Mouse (Mus musculus): Measurements from ENCODE around the gene Npnt. TPM values are rescaled to one million over a fixed set of nuclear protein-coding genes. Genes with fewer than 3 reads are reported as not detected.

Npnt gene
- polyA plus RNA-seq, 1 experiment from 2014 or later = 6.1 TPM

DNA sequence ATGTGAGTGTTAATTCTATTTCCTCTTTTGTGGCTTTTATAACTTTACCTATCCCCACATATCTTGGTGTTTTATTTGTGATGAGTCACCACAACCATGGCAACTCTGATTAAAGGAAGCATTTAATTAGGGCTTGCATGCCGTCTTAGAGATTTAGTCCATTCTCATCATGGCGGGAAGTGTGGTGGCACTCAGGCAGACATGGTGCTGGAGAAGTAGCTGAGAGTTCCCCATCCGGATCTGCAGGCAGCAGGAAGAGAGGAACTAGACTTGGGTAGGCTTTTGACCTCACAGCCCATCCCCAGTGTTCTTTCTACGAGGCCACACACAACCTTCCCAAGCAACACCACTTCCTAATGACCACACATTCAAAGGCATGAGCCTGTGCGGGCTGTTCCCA, 16.2 kb upstream of the Npnt start:
- H3K4me3 ChIP-seq (ENCODE audit: low read depth, low read length) = no peak overlapping the region
- DNase-seq (ENCODE audit: low spot score) (no peak), ATAC-seq (replicated peaks; ENCODE audit: low FRiP score) (no peak)
- H3K27me3 ChIP-seq (replicated peaks; ENCODE audit: control insufficient read depth, insufficient read depth, low read length) = no peaks in the 10 kb centered on the region
- no peaks in the 10 kb centered on the region for H3K4me1 ChIP-seq (replicated peaks; ENCODE audit: control insufficient read depth, insufficient read depth, low read length)
- H3K36me3 ChIP-seq (ENCODE audit: control insufficient read depth, insufficient read depth, low read length) = no peaks in the 10 kb centered on the region
- H3K9ac ChIP-seq (ENCODE audit: low read depth, low read length) = no peak overlapping the region
- H3K27ac ChIP-seq (ENCODE audit: low read depth, low read length) = no peak overlapping the region
- H3K4me2 ChIP-seq = no peak overlapping the region
- H3K9me3 ChIP-seq (ENCODE audit: control insufficient read depth, low read length) = no peaks in the 10 kb centered on the region
- WGBS = 51% methylated on average over 5 of the region's 5 CpGs

DNA sequence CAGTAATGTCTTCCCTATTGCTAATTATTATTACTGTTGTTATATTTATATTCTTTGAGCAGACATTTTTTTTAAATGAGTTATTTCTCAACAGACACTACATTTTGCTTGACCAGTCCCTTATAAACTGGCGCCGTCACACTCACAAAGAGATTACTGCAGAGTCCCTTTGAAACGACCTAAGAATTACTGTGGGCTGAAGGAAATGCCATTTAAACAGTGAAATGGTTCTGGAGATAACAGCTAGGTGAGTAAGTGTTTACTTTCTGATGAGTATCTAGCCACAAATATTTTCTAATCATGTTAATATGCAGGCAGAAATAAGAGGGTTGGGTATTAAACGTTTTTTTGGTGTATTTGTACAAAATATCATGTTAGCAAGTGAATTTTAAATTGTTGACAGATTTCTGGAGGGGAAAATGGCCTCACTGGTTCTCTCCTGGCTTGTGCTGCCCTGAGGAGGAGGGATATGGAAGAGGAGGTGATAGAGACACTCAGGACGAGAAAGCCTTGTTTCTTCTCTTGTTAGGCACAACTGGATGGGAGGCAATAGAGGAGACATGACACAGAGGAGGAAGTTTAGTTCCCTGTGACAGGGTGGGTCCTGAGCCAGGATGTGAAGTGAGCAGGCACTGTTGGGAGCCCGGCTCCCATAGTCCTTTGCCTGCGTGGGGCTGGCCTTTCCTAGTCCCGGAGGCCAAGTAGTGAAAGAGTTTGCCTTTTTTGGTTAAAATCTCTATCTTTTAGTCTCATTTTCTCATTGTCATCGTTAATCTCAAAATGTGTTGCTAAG, 14.8 kb upstream of the Npnt start:
- no peak overlapping the region for H3K4me2 ChIP-seq
- no peak for DNase-seq (ENCODE audit: low spot score)
- no peaks in the 10 kb centered on the region for H3K4me1 ChIP-seq (replicated peaks; ENCODE audit: control insufficient read depth, insufficient read depth, low read length)
- H3K36me3 ChIP-seq (ENCODE audit: control insufficient read depth, insufficient read depth, low read length) = no peaks in the 10 kb centered on the region
- no peak overlapping the region for H3K9ac ChIP-seq (ENCODE audit: low read depth, low read length)
- no peaks in the 10 kb centered on the region for H3K27me3 ChIP-seq (replicated peaks; ENCODE audit: control insufficient read depth, insufficient read depth, low read length)
- H3K4me3 ChIP-seq (ENCODE audit: low read depth, low read length) = no peak overlapping the region
- 65% methylated on average over 9 of the region's 9 CpGs for WGBS
- ATAC-seq (replicated peaks; ENCODE audit: low FRiP score) = no peak
- no peak overlapping the region for H3K27ac ChIP-seq (ENCODE audit: low read depth, low read length)
- H3K9me3 ChIP-seq (ENCODE audit: control insufficient read depth, low read length) = no peaks in the 10 kb centered on the region

DNA sequence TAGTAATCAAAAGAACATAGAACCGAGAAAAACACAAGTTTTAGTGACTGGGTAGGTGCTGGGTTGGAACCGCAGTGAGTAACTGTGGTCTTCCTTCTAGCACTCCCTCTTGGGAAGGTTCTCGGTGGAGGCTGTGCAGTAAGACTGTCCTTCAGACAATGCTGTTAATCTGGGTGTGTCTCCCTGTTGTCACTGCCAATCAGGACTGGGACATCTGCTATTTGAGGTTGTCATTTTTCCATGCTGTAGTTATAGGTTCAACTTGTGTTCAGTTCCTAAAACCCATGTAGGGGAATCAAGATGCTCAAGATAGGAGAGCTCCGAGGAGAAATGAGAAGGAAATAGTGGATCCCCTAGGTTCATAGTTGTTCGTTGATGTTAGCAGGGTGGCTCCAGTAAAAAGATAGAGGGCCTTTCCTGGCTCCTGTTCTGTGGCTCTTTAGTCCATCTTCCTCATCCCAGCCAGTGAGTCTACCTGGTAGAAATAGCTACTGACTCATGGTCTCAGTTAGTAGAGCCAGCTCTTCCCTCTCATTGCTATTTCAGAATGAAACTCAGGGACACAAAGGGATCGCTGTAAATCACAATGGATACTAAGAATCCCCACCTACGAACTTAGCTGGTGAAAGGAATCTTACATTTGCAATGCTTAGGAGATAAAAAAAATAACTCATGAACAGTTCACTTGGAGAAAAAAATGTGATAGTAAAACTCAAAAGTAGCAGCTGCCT, 12.7 kb upstream of the Npnt start:
- WGBS = 80% methylated on average over 7 of the region's 7 CpGs

DNA sequence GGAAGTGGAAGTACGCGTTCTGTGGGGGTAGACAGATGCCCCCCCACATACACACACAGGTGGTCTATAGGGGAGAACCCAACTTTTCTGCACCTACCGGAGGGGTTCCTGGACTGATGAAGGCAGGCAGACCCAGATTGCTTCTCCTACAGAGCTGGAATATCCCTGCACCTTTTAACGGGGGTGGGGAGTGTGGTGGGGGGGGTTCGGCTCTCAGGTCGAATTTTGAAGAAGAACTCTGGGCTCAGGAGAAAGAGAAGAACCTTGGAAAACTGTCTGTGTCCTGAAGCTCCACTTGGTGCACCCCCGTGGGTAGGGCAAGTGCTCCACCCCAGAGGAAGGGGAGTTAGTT, 414 bp upstream of the Npnt start:
- 17% methylated on average over 7 of the region's 7 CpGs for WGBS
- Histone ChIP-seq H3K27me3 (replicated peaks; ENCODE audit: control insufficient read depth, insufficient read depth, low read length) (peaks cover 29% of the 10 kb centered on the region), H3K4me1 (replicated peaks; ENCODE audit: control insufficient read depth, insufficient read depth, low read length) (0 out of 2 replicates have a peak, but pooled peaks cover 3% of the 10 kb centered on the region)

More for the DNA sequence above, 12.7 kb upstream of the Npnt start:
- Histone ChIP-seq H3K27ac (ENCODE audit: low read depth, low read length) (no peak overlapping the region), H3K4me2 (no peak overlapping the region), H3K27me3 (replicated peaks; ENCODE audit: control insufficient read depth, insufficient read depth, low read length) (no peaks in the 10 kb centered on the region), H3K9ac (ENCODE audit: low read depth, low read length) (no peak overlapping the region), H3K4me1 (replicated peaks; ENCODE audit: control insufficient read depth, insufficient read depth, low read length) (no peaks in the 10 kb centered on the region), H3K4me3 (ENCODE audit: low read depth, low read length) (no peak overlapping the region), H3K9me3 (ENCODE audit: control insufficient read depth, low read length) (no peaks in the 10 kb centered on the region), H3K36me3 (ENCODE audit: control insufficient read depth, insufficient read depth, low read length) (no peaks in the 10 kb centered on the region)
- ATAC-seq (replicated peaks; ENCODE audit: low FRiP score) = no peak
- no peak for DNase-seq (ENCODE audit: low spot score)

GRCm38 (mm10) chr3:132949380-132949790, 706 bp downstream of the Npnt start:
- H3K4me3 ChIP-seq (ENCODE audit: low read depth, low read length) = peak overlapping the region; percentile 66
- under 1% methylated on average over 24 of the region's 26 CpGs for WGBS
- H3K27me3 ChIP-seq (replicated peaks; ENCODE audit: control insufficient read depth, insufficient read depth, low read length) = peaks cover 29% of the 10 kb centered on the region
- H3K4me2 ChIP-seq = peak overlapping the region; percentile 98
- H3K9me3 ChIP-seq (ENCODE audit: control insufficient read depth, low read length) = no peaks in the 10 kb centered on the region
- ATAC-seq (replicated peaks; ENCODE audit: low FRiP score) (peak; percentile 37), DNase-seq (ENCODE audit: low spot score) (peak; percentile 43)
- no peak overlapping the region for H3K27ac ChIP-seq (ENCODE audit: low read depth, low read length)
- no peaks in the 10 kb centered on the region for H3K36me3 ChIP-seq (ENCODE audit: control insufficient read depth, insufficient read depth, low read length)
- H3K9ac ChIP-seq (ENCODE audit: low read depth, low read length) = peak overlapping the region; percentile 22; the same call in 1 of the 2 replicates
- H3K4me1 ChIP-seq (replicated peaks; ENCODE audit: control insufficient read depth, insufficient read depth, low read length) = 0 out of 2 replicates have a peak, but pooled peaks cover 3% of the 10 kb centered on the region

More for the DNA sequence above, 414 bp upstream of the Npnt start:
- ATAC-seq (replicated peaks; ENCODE audit: low FRiP score) = no peak
- Histone ChIP-seq H3K9me3 (ENCODE audit: control insufficient read depth, low read length) (no peaks in the 10 kb centered on the region), H3K36me3 (ENCODE audit: control insufficient read depth, insufficient read depth, low read length) (no peaks in the 10 kb centered on the region), H3K9ac (ENCODE audit: low read depth, low read length) (peak overlapping the region; percentile 46; the same call in 1 of the 2 replicates), H3K4me3 (ENCODE audit: low read depth, low read length) (peak overlapping the region; percentile 66), H3K27ac (ENCODE audit: low read depth, low read length) (no peak overlapping the region), H3K4me2 (peak overlapping the region; percentile 98)
- DNase-seq (ENCODE audit: low spot score) = no peak

GRCm38 (mm10) chr3:132948298-132948795, 1.7 kb downstream of the Npnt start:
- ATAC-seq (replicated peaks; ENCODE audit: low FRiP score) (no peak), DNase-seq (ENCODE audit: low spot score) (no peak)
- Histone ChIP-seq H3K9me3 (ENCODE audit: control insufficient read depth, low read length) (no peaks in the 10 kb centered on the region), H3K4me1 (replicated peaks; ENCODE audit: control insufficient read depth, insufficient read depth, low read length) (0 out of 2 replicates have a peak, but pooled peaks cover 3% of the 10 kb centered on the region), H3K27me3 (replicated peaks; ENCODE audit: control insufficient read depth, insufficient read depth, low read length) (peaks cover 29% of the 10 kb centered on the region), H3K36me3 (ENCODE audit: control insufficient read depth, insufficient read depth, low read length) (no peaks in the 10 kb centered on the region), H3K27ac (ENCODE audit: low read depth, low read length) (no peak overlapping the region), H3K4me2 (no peak overlapping the region), H3K9ac (ENCODE audit: low read depth, low read length) (no peak overlapping the region), H3K4me3 (ENCODE audit: low read depth, low read length) (no peak overlapping the region)
- 25% methylated on average over 7 of the region's 7 CpGs for WGBS

- Histone ChIP-seq H3K36me3 (ENCODE audit: control insufficient read depth, insufficient read depth, low read length) (no peaks in the 10 kb centered on the region), H3K27me3 (replicated peaks; ENCODE audit: control insufficient read depth, insufficient read depth, low read length) (peaks cover 28% of the 10 kb centered on the region), H3K4me2 (no peak overlapping the region), H3K4me3 (ENCODE audit: low read depth, low read length) (no peak overlapping the region), H3K4me1 (replicated peaks; ENCODE audit: control insufficient read depth, insufficient read depth, low read length) (0 out of 2 replicates have a peak, but pooled peaks cover 3% of the 10 kb centered on the region), H3K27ac (ENCODE audit: low read depth, low read length) (no peak overlapping the region), H3K9me3 (ENCODE audit: control insufficient read depth, low read length) (no peaks in the 10 kb centered on the region), H3K9ac (ENCODE audit: low read depth, low read length) (no peak overlapping the region)
- no peak for ATAC-seq (replicated peaks; ENCODE audit: low FRiP score)
- WGBS = 80% methylated on average over 5 of the region's 5 CpGs
- no peak for DNase-seq (ENCODE audit: low spot score)
Observed at GRCm38 (mm10) chr3:132946086-132946485, 4.0 kb downstream of the Npnt start.

DNA sequence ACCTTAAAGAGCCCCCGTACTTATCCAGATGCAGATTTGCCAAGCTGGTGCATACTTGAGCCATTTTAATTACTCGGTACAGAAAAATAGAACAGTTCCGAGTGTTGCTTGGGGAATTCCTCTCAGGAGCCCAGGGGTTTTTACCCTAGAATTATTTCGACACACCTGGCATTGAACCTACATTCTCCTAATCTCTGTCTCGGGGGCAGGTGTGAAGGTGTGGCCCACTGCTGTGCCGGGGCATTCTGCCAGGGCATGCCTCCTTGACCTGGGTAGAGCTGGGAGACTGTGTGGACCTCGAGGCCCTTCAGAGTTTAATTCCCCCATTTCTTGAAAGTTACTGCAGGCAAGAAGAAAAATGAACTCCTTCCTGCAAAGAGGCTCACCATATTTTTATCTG, 4.4 kb downstream of the Npnt start:
- ATAC-seq (replicated peaks; ENCODE audit: low FRiP score) (no peak), DNase-seq (ENCODE audit: low spot score) (no peak)
- Histone ChIP-seq H3K27ac (ENCODE audit: low read depth, low read length) (no peak overlapping the region), H3K4me1 (replicated peaks; ENCODE audit: control insufficient read depth, insufficient read depth, low read length) (0 out of 2 replicates have a peak, but pooled peaks cover 3% of the 10 kb centered on the region), H3K4me3 (ENCODE audit: low read depth, low read length) (no peak overlapping the region), H3K27me3 (replicated peaks; ENCODE audit: control insufficient read depth, insufficient read depth, low read length) (peaks cover 23% of the 10 kb centered on the region), H3K36me3 (ENCODE audit: control insufficient read depth, insufficient read depth, low read length) (no peaks in the 10 kb centered on the region), H3K4me2 (no peak overlapping the region), H3K9ac (ENCODE audit: low read depth, low read length) (no peak overlapping the region), H3K9me3 (ENCODE audit: control insufficient read depth, low read length) (no peaks in the 10 kb centered on the region)
- WGBS = 73% methylated on average over 7 of the region's 7 CpGs
